Mouse (Mus musculus): Measurements from ENCODE around the gene Zfp14. TPM values are rescaled to one million over a fixed set of nuclear protein-coding genes. Genes with fewer than 3 reads are reported as not detected.
A peak's percentile ranks its signal among the peaks of the same experiment; 100 is the strongest.

The Zfp14 gene
- 9.9 and 11.3 TPM in 2 replicates for polyA plus RNA-seq (2015; fragmentation: Nextera tagmentation; extraction: Ambion mirVana)

DNA sequence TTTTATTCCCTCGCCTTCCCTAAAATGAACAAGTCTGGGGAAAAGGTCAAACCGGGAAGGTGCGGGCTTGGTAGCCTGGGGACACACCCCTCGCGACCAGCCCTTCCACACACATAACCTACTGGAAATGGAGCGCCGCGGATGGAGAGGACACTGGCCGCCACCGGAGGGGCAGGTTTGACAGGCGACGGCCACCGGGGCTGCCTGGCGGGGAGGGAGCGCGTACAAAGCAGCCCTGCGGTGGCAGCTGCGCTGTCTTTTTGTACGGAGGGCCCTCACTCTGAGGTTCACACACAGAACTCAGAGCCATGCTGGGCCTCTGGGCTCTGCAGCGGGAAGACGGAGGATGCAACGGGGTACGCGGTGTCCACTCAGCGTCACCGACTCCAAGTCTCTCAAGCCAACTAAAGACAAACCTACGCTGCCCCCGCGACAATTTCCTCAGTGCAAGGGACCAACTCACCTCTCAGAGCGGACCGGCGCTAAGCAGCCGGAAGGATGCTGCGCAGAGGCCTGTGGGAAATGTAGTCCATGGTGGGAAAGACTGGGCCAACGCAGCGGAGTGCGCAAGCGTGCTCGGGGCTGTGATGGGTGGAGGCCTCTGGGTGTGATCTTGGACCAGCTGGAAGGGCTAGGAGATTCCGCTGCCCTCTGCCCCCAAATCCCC, at the start of gene Zfp14:
Gene Zfp14, minus strand, starts transcription at position 499 of the 667 bp plus-strand sequence.
- H3K27me3 ChIP-seq, result no peaks in the 10 kb centered on the region
- peak within 1 kb of the TSS; percentile 82 for H3K4me3 ChIP-seq
- peaks cover 15% of the 10 kb centered on the region for H3K4me1 ChIP-seq (replicated peaks)
- peak within 1 kb of the TSS; percentile 92 for H3K27ac ChIP-seq (replicated peaks)
- peak within 1 kb of the TSS; percentile 77 for H3K4me2 ChIP-seq
- H3K9me3 ChIP-seq, result no peaks in the 10 kb centered on the region
- peak; percentile 99 for ATAC-seq (ENCODE audit: low read depth)
- under 1% methylated on average over 40 of the region's 40 CpGs for WGBS
- H3K36me3 ChIP-seq, result peaks cover 19% of the 10 kb centered on the region
- H3K9ac ChIP-seq, result peak within 1 kb of the TSS; percentile 96

DNA sequence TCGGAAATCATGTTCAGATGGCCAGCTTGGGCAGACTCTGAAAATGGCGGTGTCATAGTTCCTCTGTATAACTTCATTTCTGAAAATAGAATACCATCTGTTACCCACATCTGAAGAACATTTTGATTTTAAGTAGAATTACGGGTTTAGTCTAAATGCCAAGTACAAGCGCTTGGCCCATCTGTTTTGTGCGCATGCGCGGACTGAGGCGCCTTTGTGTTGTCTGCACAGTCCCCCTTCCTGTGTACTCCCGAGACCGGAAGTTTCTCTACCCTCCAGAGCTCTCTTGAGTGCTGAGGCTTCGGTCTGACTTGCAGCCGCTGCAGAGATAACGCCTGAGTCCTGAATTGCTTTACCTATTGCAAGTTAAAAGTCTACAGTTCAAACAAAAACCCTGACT, 48.1 kb upstream of the Zfp14 start:
- Histone ChIP-seq H3K27me3 (no peaks in the 10 kb centered on the region), H3K4me3 (no peak overlapping the region), H3K36me3 (peaks cover 65% of the 10 kb centered on the region), H3K4me1 (replicated peaks) (peaks cover 21% of the 10 kb centered on the region), H3K9ac (no peak overlapping the region), H3K9me3 (peaks cover 18% of the 10 kb centered on the region), H3K4me2 (no peak overlapping the region), H3K27ac (replicated peaks) (no peak overlapping the region)
- ATAC-seq (ENCODE audit: low read depth), result no peak
- 96% methylated on average over 13 of the region's 13 CpGs for WGBS

- peaks cover 34% of the 10 kb centered on the region for H3K36me3 ChIP-seq
- H3K9ac ChIP-seq, result peak overlapping the region; percentile 88
- H3K4me1 ChIP-seq (replicated peaks), result peaks cover 29% of the 10 kb centered on the region
- peak overlapping the region; percentile 84 for H3K4me2 ChIP-seq
- peak overlapping the region; percentile 98 for H3K27ac ChIP-seq (replicated peaks)
- H3K4me3 ChIP-seq, result peak overlapping the region; percentile 62
- no peaks in the 10 kb centered on the region for H3K27me3 ChIP-seq
- no peak for ATAC-seq (ENCODE audit: low read depth)
- WGBS, result 4% methylated on average over 5 of the region's 5 CpGs
- H3K9me3 ChIP-seq, result no peaks in the 10 kb centered on the region
These were observed 44.5 kb upstream of the Zfp14 start for GRCm38 (mm10) chr7:30095551-30096125.

DNA sequence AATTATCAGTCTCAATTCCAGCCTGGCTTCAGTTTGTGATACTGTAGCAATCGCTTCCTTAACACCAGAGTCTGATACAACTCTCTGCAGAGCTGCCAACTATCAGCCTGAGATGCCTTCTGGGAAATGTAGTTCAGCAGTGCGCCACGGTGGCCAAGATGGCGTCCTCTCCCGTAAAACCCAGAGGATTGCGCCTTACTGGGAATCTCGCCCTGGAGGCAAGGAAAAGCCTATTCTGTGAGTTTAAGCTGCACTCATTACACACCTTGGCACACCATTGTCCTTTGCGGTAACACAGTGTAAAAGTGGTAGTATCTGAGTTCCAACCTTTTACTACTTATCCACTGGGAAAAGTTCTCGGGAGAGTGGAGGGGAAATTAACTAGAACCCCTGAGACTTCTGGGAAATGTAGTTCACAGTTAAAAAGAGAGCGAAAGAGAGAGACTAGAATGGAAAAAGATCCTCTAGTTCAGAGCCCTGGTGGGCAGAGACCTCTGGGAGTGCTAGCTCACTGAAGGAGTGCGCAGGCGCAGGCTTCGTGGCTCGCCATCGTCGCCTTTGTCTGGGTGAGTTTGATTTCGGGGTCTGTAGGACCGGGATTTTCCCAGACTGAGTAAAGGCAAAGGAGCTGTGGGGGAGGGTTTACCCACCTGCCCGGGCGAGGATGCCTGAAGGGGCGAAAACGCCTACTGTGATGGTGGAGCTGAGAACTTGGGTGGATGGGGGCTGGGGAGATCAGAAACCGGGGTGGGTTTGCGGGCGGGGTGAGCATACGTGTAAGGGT, 43.7 kb upstream of the Zfp14 start, which contains the start of gene Zfp260:
Gene Zfp260, plus strand, starts transcription at position 132 of the 784 bp plus-strand sequence.
- Histone ChIP-seq H3K9ac (peak within 1 kb of the TSS; percentile 88), H3K4me1 (replicated peaks) (peaks cover 29% of the 10 kb centered on the region), H3K4me2 (peak within 1 kb of the TSS; percentile 84), H3K27ac (replicated peaks) (peak within 1 kb of the TSS; percentile 98), H3K36me3 (peaks cover 26% of the 10 kb centered on the region), H3K4me3 (peak within 1 kb of the TSS; percentile 62), H3K9me3 (no peaks in the 10 kb centered on the region), H3K27me3 (no peaks in the 10 kb centered on the region)
- peak; percentile 77 for ATAC-seq (ENCODE audit: low read depth)
- WGBS, result under 1% methylated on average over 26 of the region's 26 CpGs

DNA sequence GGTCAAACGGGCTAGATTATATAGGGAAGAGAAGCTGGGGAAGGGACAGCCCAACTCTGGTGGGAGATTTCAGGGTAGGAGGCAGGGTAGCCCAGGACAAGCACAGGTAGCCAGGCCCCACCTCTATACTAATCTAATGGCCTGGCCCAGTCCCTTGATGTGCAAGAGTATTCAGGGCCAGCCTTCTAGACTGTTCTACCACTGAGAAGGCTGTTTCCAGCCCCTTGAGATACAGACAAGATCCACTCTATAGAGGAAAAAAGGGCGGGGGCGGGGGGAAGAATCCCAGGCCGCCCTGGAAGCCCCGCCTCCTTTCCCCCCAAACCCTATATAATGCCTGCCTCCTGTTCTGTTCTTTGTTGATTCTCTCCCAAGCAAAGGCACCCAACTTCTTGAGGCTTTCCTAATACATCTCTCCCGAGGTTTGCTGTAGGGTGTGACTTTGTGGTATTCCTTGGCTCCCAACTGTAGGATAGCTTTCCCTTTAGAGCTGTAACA, 42.8 kb upstream of the Zfp14 start:
- no peak for ATAC-seq (ENCODE audit: low read depth)
- H3K9me3 ChIP-seq, result no peaks in the 10 kb centered on the region
- H3K36me3 ChIP-seq, result peaks cover 17% of the 10 kb centered on the region
- H3K27ac ChIP-seq (replicated peaks), result peak overlapping the region; percentile 98; the same call in 1 of the 2 replicates
- H3K4me1 ChIP-seq (replicated peaks), result peaks cover 36% of the 10 kb centered on the region
- H3K4me2 ChIP-seq, result peak overlapping the region; percentile 84
- H3K4me3 ChIP-seq, result peak overlapping the region; percentile 62
- H3K9ac ChIP-seq, result peak overlapping the region; percentile 88
- H3K27me3 ChIP-seq, result no peaks in the 10 kb centered on the region
- 77% methylated on average over 6 of the region's 6 CpGs for WGBS

- 86% methylated on average over 9 of the region's 9 CpGs for WGBS
These were observed 41.5 kb upstream of the Zfp14 start for GRCm38 (mm10) chr7:30092666-30093065.

GRCm38 (mm10) chr7:30090970-30091585, 39.9 kb upstream of the Zfp14 start:
- ATAC-seq (ENCODE audit: low read depth), result peak; percentile 6; the same call in 1 of the 2 replicates
- Histone ChIP-seq H3K27ac (replicated peaks) (peak overlapping the region; percentile 85), H3K9me3 (no peaks in the 10 kb centered on the region), H3K27me3 (no peaks in the 10 kb centered on the region), H3K4me1 (replicated peaks) (peaks cover 38% of the 10 kb centered on the region), H3K4me2 (peak overlapping the region; percentile 67), H3K36me3 (peaks cover 13% of the 10 kb centered on the region), H3K4me3 (peak overlapping the region; percentile 54), H3K9ac (peak overlapping the region; percentile 78)
- WGBS, result 8% methylated on average over 9 of the region's 9 CpGs

More at GRCm38 (mm10) chr7:30092666-30093065, 41.5 kb upstream of the Zfp14 start:
- Histone ChIP-seq H3K4me3 (no peak overlapping the region), H3K9me3 (no peaks in the 10 kb centered on the region), H3K4me2 (no peak overlapping the region), H3K9ac (no peak overlapping the region), H3K27me3 (no peaks in the 10 kb centered on the region), H3K36me3 (peaks cover 6% of the 10 kb centered on the region), H3K27ac (replicated peaks) (no peak overlapping the region), H3K4me1 (replicated peaks) (peaks cover 47% of the 10 kb centered on the region)
- ATAC-seq (ENCODE audit: low read depth), result no peak

GRCm38 (mm10) chr7:30090092-30090969, 39.2 kb upstream of the Zfp14 start, which contains the start of the genes Gm26920 and Zfp566:
Gm26920 (minus strand) TSS chr7:30090410.
Zfp566 (minus strand) TSS chr7:30090527.
- H3K27ac ChIP-seq (replicated peaks), result peak within 1 kb of the TSS; percentile 85
- ATAC-seq (ENCODE audit: low read depth), result peak; percentile 92

GRCm38 (mm10) chr7:30089405-30089804, 38.2 kb upstream of the Zfp14 start:
- Histone ChIP-seq H3K4me2 (peak overlapping the region; percentile 67), H3K4me1 (replicated peaks) (peaks cover 33% of the 10 kb centered on the region), H3K36me3 (peaks cover 29% of the 10 kb centered on the region), H3K9ac (peak overlapping the region; percentile 78), H3K27ac (replicated peaks) (no peak overlapping the region; the same call in 1 of the 2 replicates), H3K27me3 (no peaks in the 10 kb centered on the region), H3K9me3 (no peaks in the 10 kb centered on the region), H3K4me3 (peak overlapping the region; percentile 54)
- WGBS, result 20% methylated on average over 6 of the region's 6 CpGs
- ATAC-seq (ENCODE audit: low read depth), result no peak

More at GRCm38 (mm10) chr7:30090092-30090969, 39.2 kb upstream of the Zfp14 start, which contains the start of the genes Gm26920 and Zfp566:
- Histone ChIP-seq H3K4me2 (peak within 1 kb of the TSS; percentile 67), H3K9me3 (no peaks in the 10 kb centered on the region), H3K9ac (peak within 1 kb of the TSS; percentile 78), H3K4me3 (peak within 1 kb of the TSS; percentile 54), H3K4me1 (replicated peaks) (peaks cover 34% of the 10 kb centered on the region), H3K27me3 (no peaks in the 10 kb centered on the region), H3K36me3 (peaks cover 20% of the 10 kb centered on the region)
- under 1% methylated on average over 40 of the region's 40 CpGs for WGBS

- H3K27ac ChIP-seq (replicated peaks), result no peak overlapping the region
- ATAC-seq (ENCODE audit: low read depth), result no peak
- no peaks in the 10 kb centered on the region for H3K27me3 ChIP-seq
- WGBS, result 92% methylated on average over 9 of the region's 9 CpGs
- no peak overlapping the region for H3K4me3 ChIP-seq
- no peaks in the 10 kb centered on the region for H3K9me3 ChIP-seq
- no peak overlapping the region for H3K4me2 ChIP-seq
- H3K4me1 ChIP-seq (replicated peaks), result peaks cover 27% of the 10 kb centered on the region
- peaks cover 51% of the 10 kb centered on the region for H3K36me3 ChIP-seq
- no peak overlapping the region for H3K9ac ChIP-seq
These were observed 35.3 kb upstream of the Zfp14 start for GRCm38 (mm10) chr7:30086524-30086923.

Measured in neural tube, embryonic 13.5 days (tissue).